Mouse (Mus musculus): ENCODE results near the gene Trim7.

GRCm38 (mm10) chr11:48837310-48838180 is 11.6 kb downstream of the Trim7 start:
- TF ChIP-seq CTCF (IDR thresholded peaks at IDR 0.05; ENCODE audit: low read depth, low read length), result no peak
- TF ChIP-seq POLR2A (IDR thresholded peaks at IDR 0.05; ENCODE audit: insufficient read depth, low read length), result no peak
- no peak for TF ChIP-seq EP300 (IDR thresholded peaks at IDR 0.05; ENCODE audit: insufficient read depth, low read depth, low read length)
